Mouse (Mus musculus) kidney, postnatal 10 days (tissue): ENCODE results near the gene Gpr62.

ENCODE experiments used
- DNase-seq: peaks from one replicate; pipeline ENCODE4 v3.0.0; 2021; ENCODE audit warnings: mixed read lengths

The Gpr62 gene

GRCm38 (mm10) chr9:106420608-106421007 is 45.1 kb downstream of the Gpr62 start:
- no peak for DNase-seq

- DNase-seq, result peak; percentile 93
Observed at GRCm38 (mm10) chr9:106417841-106418625, 47.7 kb downstream of the Gpr62 start.

- no peak for DNase-seq
Observed at GRCm38 (mm10) chr9:106416826-106417225, 48.9 kb downstream of the Gpr62 start.
